Mouse (Mus musculus) common myeloid progenitor, adult 5-6 weeks (primary cell): ENCODE measurements around the gene Pde4b. TPM values are rescaled to one million over a fixed set of nuclear protein-coding genes. Genes with fewer than 3 reads are reported as not detected.

Source experiments
- ATAC-seq: replicated peaks from 2 replicates; pipeline ENCODE4 v1.8.0; 2016; ENCODE audit warnings: low read depth, mild to moderate bottlenecking, moderate TSS enrichment, inconsistent platforms; ENCODE audit not compliant: poor library complexity, severe bottlenecking
- total RNA-seq: library from RNA; stranded (forward); fragments of 200-1000, 187-1606 nt; gene quantifications from 2 replicates; pipeline ENCODE4 v1.2.3, GENCODE M21; 2017

Pde4b gene
- total RNA-seq, 1 experiment from 2014 or later = 85.2 TPM

DNA sequence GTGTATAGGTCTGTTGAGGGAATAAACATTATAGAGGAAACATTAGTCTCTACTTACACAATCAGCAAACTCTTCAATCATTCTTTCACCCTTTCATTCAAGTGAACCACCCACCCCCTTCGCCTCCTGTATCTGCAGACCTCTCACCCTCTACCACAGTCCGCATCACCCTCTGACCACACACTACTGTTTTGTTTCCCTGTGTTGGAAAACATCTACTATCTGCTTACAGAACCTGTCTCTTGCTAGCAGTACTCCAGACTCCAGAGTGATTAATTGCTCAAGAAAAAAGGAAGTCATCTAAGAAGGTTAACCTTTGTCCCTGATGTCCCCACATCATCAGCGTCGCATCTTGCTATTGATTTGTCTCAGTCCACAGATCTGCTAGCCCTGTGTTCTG, 185.4 kb downstream of the Pde4b start:
- peak; percentile 71 for ATAC-seq

DNA sequence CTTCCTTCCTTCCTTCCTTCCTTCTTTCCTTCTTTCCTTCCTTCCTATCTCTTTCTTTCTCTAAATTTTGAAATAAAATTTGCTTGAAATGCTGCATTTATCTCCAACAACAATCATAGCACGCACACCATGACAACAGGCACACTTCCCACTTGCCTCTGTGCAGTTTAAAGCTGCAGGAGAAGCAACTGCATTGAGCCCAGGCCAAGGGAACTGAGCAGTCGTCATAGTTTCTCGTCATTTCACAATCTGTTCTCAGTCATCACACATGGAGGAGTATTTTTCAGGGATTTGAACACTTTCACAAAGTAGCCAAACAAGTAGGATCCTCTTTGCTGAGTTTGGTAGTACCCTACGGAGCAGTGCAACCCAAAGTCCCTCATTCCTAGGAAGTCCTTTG, 188.4 kb downstream of the Pde4b start:
- ATAC-seq = no peak

DNA sequence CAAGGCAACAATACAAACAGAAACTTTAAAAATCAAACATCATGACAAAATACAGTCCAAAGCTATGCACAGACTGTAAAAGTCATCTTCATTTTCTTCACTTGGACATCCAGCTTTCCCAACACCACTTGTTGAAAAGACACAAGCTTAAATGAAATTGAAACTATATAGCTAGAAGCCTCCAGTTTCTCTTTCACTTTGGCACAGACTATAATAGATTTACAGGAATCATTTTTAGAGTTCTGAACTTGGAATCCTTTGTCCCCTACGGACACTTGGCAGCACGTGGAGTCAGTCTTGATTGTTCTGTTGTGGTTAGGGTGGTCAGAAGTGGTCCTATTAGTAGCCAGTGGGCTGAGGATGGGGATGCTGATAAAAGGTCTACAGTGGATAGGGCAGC, 191.6 kb downstream of the Pde4b start:
- 0 out of 2 replicates have a peak, but pooled peaks have one; percentile 36 for ATAC-seq

DNA sequence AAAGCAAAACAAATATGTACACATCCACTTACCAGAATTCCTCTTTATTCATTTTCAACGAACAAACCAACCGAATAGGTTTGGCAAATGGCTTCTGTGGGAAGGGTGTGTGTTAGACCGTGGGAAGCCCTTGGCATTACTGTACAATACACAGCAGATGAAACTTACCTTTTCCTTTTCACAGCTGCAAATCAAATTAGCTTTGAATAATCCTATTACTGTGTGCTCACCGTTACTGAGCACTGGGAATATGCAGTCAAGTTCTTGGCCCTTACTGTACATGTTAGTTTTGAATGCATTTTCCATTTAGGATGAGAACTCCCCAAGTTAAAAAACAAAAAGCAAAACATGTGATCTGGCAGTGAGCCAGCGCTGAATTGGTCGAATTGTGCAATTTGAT, 199.8 kb downstream of the Pde4b start:
- no peak for ATAC-seq

DNA sequence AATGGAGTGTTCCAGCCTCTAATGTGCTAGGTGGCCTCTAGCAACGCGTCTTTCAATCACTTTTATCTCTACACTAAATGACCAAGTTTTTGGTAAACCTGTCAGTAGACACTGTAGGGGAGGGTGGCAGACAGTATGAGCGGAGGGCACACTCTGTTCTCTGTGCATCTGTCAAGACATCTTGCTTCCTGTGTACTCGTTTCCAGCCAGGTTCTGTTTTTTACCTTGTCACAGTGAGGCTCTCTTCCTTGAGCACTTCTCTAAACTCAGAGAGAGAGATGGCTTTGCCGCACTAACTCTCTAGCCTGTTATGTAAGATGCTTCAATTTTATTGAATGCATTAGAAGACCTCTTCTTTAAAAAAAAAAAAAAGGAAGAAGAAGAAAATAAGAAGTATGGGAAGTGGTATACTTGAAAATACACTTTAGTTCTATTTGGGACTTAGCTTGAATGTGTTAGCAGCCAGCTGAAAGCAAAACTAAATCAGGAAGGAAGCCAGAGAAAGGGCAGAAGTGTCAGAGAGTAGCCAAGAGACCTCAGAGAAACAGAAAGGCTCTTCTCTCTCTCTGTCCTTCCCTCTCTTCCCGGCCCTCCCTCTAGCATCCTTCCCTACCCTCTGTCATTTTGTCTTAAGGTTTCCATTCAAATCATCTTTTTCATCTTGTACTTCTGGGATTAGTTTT, 202.8 kb downstream of the Pde4b start:
- peak; percentile 81 for ATAC-seq

DNA sequence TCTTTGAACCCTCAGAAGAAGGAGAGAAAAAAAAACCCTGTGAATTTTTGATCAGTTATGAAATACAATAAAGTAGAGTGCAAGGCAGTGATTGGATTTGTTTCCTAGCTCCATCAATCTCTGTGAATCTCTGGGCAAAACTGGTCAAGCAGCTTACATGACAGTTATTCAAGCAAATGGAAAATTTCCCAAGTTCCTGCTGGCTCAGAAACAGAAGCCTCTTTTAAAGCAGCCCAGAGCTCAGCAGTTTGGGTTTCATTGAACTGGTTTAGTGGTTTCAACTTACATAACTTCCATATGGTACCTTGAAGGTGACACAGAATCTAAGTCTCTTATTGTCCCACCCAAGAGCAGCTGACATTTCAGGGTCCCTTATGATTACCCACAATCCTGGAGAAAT, 210.2 kb downstream of the Pde4b start:
- no peak for ATAC-seq

DNA sequence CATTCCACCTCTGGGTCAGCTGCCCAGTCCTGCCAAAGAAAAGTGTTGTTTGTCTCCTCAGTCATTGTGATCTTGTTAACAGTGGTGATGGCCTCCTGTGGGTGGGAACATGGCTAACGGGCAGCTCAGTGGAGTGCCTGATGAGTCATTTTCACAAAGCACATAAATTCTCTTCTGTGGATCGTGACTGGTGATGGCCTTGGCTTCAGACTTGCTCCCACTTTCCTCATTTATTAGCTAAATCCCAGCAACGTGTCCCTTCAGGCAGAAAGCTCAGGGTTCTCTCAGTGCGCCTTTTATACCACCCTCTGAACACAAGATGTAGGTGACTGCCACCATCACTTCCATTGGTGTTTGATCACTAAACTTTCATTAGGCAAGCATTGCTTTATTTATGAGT, 215.2 kb downstream of the Pde4b start:
- ATAC-seq = no peak

DNA sequence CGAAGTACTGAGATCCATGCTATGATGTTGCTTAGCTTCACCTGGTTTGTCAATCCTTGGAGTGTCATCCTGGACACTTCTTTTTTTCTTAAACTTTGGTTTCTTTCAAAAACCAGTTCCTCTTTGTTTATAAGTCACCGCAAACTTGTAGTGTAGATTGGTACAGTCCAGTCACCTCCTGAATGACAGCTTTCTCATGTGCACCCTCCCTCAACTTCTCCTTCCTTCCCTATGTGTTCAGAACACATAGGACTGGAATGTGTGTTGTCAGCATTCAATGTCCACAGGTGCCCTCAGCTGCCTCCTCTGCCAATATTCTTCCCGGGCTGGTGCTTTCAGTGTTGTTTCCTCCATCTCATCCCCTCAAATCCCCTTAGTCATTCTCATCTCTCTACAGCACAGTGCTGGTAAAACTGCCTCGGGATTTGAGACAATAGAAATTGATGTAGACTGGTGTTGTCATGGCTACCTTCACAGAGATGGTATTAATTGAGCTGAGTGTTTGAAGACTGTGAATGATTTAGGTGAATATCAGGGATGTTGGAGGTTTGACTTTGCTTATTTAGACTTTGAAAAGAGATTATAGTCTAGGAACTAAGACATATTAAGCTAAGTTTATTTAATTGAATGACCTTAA, 220.4 kb downstream of the Pde4b start:
- ATAC-seq = peak; percentile 45; the same call in 1 of the 2 replicates

DNA sequence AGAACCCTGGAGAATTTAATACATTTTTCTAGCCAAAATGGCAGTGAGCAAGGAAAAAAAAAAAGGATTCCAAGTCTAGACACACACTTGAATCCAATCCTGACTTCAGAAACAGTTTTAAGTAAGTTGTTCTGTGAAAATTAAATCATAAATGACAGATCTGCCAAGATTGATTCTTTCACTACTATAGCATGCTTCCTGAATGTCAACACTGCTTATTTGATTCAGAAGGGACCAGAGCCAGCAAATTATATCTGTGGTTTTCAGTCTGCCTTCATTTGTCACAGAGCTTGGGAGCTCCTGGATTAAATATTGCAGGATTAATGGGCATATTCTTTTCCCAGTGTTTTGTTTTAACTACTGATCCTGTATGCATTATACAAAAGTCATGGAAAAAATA, 223.3 kb downstream of the Pde4b start:
- no peak for ATAC-seq

DNA sequence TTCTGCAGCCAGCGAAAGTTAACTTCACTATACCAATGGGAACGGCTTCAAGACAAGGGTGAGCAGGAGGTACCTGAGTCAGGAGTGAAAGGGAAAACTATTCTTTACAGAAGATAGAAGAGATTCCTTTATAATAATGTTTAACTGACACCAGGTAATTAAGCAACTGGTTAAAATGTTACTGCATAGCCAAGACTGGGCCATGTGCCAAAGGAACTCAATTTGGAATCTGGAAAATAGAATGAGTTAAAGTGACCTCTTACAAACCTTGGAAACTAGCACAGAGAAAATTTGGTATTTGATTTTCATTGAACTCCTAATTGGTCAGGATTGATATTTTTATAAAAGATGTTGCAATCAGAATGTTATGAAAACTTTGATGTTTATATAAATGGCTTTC, 228.7 kb downstream of the Pde4b start:
- no peak for ATAC-seq

DNA sequence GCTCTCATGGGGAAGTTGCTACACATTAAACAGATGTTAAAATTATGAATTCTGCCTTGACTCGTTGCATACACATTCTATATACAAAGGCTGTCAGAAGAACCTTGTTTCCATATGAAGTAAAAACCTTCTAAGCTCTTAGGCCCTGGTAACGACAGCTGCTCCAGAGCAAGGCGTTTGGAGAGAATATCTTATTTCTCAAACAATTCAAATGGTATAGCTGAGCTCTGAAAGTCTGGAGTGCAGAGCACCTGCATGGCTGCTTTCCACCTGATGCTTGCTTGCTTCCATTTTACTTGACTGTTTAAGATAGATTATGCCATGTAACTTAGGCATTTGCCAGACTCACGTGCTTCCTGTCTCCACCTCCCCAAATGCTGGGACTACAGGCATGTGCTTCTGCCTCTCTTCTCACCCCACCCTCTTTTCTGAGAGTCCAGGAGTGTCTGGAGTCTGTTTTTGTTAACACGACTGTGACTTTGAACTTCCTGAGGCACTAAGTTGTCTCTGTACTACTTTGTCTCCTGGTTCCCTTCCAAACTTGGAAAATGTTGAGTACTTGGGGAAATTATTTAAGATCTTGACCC, 229.4 kb downstream of the Pde4b start:
- ATAC-seq = no peak

DNA sequence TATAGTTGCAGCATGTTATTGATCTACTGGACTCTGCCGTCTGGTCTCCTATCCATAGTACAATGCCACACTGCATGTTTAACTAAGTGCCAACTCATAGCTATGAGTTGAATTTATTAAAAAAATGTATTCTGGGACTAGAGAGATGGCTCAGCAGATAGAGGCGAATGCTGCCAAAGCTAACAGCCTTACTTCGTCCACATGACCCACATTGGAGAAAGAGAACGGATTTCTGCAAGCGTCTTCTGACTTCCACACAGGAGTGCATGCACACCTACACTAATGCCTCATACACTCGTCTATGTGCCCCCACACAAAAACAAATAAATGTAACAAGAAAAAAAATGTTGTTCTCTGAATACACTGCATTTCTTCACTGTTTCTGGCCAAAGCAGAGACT, 231.3 kb downstream of the Pde4b start:
- no peak for ATAC-seq

DNA sequence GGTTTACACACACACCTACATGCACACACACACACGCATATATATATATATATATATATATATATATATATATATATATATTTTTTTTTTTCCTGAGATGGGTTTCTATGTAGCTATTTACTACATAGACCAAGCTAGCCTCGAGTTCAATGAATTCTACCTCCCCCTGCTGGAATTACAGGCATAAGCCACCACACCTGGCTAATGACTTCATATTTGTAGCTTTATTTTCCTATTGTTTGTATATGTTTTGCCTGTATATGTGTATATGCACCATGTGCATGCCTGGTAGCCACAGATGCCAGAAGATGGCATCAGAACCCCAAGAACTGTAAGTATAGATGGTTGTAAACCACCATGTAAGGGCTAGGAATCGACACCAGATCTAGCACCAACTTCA, 234.0 kb downstream of the Pde4b start:
- ATAC-seq = peak; percentile 50; the same call in 1 of the 2 replicates

DNA sequence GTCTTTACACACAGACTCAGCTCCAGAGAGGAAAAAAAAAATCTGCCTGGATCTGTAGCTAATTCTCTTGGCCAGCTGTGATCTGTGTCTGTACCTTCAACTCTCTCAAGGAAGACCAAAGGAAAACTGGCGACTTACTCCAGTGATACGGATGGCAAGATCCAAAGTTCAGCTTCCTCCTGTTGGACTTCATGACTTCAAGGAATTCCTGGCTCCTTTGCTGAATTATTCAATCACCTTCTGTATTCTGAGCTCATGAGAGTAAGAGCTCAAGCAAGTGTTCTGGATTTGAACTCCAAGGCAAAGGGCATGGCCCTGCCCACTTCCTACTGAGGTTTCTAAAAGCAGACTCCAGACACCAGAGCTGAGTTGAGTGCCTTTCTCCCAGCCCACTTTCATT, 245.0 kb downstream of the Pde4b start:
- no peak for ATAC-seq

DNA sequence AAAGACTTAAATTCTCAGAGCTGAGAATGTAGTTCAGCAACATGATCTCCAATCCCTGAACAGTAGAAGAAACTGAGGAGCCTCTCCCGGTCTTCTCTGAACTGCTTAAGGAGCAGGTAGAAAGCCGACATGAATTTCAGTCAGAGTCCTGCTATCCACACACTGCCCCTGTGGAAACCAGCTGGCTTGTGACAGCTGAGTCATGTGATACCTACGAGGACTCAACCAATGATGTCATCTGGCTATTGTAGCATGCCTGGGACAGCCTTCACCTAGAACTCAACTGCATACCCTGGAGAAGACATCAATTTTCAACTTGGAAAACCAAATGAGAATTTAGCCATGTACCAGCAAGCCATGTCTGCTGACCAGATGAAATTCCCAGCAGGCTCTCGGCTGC, 245.5 kb downstream of the Pde4b start:
- no peak for ATAC-seq

DNA sequence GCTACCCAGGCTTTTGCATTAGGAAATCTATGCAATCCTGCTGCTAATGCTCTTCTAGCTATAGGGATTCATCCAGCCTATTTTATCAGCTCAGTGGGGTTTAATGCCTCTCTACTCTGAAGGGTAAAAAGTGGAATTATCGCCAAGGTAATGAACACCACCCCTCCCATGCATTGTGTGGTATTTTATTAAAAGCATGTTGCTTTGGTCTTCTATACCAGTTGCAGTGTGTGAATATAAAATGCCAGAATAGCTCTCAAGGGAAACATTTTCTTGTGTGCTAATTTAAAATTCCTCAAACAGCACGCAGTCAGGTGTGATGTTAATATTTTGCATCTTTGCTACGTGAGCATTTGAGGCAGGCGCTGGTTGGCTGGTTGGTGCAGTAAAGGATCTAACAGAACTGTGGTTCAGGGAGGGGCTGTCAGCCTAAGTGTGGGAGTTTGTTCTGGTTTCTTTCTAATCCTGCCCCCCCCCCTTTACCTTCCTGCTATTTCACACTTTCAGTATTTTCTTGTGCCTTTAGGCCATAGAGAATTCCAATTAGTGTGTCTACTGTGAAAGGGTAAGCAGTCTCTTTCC, 259.7 kb downstream of the Pde4b start:
- ATAC-seq = no peak

DNA sequence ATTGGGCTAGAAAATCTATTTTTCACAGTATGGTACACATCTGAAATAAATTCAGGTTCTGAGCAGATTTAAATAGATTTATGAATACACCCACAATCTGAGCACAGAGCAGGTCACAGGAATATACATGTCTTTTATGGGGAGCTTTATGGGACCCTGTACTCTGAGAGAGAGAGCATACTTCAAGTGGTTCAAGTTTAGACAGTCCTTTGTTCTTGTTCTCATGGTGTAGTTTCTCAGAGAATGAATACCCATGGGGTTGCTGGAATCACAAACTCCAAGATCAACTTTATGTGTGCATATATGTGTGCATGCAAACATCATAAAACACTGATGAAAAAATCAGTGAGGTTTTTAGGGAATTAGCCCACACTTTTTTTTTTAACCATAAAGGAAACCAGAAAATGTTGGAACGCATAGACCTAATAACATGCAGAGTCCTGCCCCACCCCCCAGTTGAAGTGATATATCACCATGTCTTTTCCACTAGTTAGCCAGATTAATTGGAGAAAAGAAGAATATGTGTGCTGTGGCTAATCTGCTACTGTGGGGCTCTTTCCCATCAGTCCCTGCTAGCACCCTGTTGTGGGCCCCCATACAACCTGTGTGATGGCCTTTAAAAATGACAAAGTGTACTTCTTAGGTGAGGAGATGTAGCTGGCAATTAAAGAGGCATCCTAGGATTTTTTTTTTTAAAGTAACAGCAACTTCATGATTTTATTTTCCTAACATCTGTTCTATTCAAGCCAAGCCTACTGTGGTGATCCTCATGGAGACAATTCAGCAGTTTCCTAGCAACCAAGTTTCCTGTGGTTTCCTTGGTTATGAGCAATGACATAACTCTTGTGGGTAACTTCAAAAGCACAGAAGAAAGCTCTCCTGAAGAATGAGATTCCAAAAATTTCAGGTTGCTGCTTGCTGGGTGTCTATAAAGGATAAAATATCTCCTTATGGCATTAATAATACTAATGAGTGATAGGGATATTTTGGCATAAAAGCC, 264.4 kb downstream of the Pde4b start:
- ATAC-seq = peak; percentile 95

DNA sequence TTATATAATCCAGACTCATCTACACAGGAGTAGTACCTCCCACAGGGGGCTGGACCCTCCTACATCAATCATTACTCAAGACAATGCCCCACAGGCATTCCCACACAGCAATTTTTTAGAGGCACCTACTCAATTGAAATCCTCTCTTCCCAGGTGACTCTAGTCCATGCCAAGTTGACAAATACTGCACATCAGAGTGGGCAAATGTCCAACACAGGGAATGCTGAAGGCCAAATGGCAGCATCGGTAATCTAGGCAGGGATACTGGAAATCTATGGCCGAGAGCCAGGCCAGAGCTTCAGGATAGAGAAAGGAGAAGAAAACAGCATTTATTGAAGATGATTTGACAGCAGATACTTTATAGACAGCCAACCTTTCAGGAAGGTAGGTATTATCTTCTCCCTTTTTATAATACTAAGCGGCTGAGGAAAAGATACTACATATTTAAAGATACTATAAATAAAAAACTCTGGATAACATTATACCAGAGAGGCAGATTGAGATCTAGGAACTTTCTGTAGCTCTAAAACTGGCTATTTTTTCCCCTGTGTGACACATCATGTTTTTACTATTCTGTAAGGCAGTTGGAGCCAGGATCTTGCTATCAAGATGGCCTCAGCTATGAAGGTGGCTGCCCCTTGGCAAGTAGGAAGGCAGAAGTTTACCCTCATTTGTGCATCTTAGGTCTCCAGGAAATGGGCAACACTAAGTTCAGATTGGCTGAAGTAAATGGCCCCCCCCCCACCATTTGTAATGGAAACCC, 266.5 kb downstream of the Pde4b start:
- ATAC-seq = no peak

DNA sequence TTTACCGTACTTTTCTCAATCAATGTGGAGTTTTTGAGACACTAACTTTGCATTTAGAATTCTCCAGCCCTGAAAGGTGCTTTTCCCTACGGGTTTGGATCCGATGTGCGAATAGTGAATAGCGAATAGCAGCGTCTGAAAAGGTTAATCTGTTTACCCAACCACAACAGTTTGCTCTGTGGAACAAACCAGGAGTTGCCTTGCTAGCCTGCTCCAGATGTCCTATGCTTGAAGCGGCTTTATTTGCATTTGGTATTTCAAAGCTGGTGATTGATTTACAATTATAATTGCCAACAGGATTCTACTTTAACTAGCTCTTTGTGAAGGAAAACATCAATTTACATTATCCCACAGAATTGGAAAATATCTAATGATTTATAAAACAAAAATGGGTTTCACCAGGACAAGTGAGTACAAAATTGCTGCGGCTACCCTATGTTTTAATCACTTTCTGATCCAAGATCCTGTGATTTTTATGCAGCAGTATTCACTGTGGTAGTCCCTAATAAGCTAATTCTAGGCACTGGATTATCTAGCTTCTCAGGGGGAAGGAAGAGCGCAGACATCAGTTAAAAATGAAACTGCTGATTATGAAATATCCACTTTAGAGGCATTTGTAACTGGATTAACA, 280.9 kb downstream of the Pde4b start:
- ATAC-seq = no peak
